Mouse (Mus musculus): ENCODE results near the gene Zc3h8. TPM values are rescaled to one million over a fixed set of nuclear protein-coding genes. Genes with fewer than 3 reads are reported as not detected.

Gene Zc3h8
- polyA plus RNA-seq, 1 experiment: 0.43 TPM

DNA sequence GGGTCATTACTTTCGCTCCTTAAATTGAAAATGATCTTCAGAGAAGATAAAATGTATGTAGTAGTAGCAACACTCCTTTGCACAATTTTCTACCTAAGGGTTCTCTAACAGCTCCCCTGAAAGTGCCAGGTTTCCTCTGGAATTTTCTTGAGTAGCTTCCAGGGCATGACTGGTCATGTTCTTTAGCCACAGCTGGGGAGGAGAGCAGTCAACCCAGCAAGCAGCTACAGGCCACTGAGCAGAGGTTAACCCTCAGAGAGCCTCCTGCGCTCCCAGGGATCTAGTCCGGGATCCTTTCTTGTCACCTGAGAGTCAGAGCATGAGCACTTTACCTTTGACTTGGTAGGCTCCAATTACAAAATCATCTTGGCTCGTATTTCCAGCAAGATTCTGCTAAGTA lies 19.1 kb downstream of the Zc3h8 start:
- TF ChIP-seq GATA1 (IDR thresholded peaks at IDR 0.05; ENCODE audit: low read length): no peak

DNA sequence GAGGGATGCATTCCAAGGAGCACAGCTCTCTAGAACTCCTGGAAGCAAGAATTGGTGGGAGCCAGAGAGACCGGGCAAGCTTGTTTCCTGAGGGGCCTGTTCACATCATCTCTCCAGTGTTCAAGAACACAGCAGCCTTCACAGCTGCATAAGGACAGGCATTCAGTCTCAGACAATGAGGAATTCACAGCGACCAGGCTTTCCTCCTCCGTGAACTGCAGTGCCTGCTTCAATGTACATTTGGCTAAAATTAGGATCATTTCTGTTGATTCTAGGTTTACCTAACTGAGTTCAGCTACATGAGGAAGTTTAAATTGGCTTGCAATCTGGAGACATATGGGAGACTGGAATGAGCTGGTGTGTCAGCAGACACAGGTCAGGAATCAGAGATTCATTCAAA lies 27.3 kb downstream of the Zc3h8 start:
- TF ChIP-seq GATA1 (IDR thresholded peaks at IDR 0.05; ENCODE audit: low read length): no peak

DNA sequence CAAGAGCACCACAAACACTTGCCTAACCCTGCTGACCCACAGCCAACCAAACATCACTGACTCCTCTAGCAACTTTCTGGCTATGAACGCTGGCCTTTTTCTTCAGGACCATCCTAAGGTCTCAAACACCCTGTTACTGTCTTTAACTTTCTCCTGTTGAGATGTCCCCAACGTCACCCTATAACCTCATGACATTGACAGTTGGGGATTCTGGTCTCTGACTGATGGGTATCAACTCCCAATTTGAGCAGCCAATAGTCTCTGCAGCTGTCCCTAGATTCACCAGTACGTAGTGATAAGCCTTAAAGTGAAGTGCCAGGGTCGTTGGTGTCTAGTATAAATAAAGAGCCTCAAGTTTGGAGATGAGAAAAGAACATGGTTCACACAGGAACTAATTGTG lies 28.9 kb downstream of the Zc3h8 start:
- no peak for TF ChIP-seq GATA1 (IDR thresholded peaks at IDR 0.05; ENCODE audit: low read length)

DNA sequence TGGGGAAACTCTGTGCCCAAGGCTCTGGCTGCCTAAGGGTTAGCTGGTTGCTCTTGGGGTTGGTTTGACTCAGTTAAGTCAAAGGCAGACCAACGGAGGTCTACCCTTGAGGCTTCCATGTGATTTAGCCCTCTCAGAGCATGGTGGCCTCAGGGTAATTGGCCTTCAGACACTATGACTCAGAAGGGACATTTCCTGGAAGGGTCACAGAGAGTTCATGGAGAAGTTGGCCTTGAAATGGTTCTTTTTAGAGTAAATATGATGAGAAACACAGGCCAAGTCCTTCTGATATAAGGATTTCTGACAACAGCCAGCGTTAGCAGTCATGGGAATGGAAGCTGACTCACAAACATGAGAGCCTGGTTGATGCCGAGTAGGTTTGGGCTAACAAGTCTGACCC lies 40.2 kb downstream of the Zc3h8 start:
- TF ChIP-seq GATA1 (IDR thresholded peaks at IDR 0.05; ENCODE audit: low read length): no peak

GRCm38 (mm10) chr2:128902843-128903242 lies 41.0 kb downstream of the Zc3h8 start:
- TF ChIP-seq GATA1 (IDR thresholded peaks at IDR 0.05; ENCODE audit: low read length): no peak

DNA sequence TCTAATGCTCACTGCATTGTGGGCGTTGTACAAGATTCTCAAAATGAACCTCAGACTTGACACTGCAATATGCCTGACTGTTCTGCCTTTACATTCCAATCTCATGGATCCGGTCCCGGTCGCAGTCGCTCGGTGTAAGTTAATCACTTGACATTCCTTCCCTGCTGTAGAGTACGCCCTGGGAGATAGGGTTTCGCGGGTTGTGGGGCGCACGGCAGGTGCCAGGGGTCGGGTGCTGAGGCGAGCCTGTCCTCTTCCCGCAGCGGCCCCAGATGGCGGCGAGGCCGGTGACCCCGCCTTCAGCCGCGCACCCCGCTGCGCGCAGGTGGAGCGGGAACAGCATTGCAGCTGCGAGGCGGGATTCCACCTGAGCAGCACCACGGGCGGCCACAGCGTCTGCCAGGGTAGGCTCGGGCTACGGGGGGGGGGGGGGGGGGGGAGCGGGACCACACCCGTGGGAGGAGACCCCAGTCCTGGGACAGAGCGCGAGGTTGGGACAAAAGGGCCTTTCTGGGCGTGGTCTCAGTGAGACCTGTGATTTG lies 51.6 kb downstream of the Zc3h8 start:
- TF ChIP-seq GATA1 (IDR thresholded peaks at IDR 0.05; ENCODE audit: low read length): no peak

DNA sequence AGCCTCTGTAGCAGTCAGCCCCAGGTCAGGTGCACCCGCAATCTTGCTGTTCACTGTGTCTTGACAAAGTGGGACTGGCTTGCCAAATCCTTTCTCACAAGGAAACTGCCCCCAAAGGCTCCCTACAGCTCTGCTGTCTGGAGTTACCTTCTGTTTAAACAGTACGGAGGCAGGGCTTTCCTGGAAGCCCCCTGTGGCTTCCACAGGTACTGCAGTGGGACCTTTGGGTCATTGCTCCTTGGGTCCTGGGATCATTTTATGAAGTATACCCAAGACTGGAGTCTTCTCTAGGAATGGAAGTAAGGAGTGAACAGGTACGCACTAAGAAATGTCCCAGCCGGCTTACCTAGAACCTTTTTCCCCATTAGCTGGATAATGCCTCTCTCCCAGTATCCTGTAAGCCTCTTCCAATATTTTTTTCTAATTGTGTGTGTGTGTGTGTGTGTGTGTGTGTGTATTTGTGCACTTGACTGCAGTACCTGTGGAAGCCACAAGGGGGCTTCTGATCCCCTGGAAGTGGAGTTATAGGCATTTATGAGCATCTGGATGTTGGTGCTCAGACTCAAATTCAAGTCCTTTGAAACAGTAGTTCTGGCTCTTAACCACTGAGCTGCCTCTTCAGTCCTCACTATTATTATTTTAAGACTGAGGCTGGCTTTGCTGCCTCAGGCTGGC lies 53.1 kb downstream of the Zc3h8 start:
- no peak for TF ChIP-seq GATA1 (IDR thresholded peaks at IDR 0.05; ENCODE audit: low read length)

GRCm38 (mm10) chr2:128887866-128888550 lies 55.9 kb downstream of the Zc3h8 start:
- TF ChIP-seq GATA1 (IDR thresholded peaks at IDR 0.05; ENCODE audit: low read length): no peak

DNA sequence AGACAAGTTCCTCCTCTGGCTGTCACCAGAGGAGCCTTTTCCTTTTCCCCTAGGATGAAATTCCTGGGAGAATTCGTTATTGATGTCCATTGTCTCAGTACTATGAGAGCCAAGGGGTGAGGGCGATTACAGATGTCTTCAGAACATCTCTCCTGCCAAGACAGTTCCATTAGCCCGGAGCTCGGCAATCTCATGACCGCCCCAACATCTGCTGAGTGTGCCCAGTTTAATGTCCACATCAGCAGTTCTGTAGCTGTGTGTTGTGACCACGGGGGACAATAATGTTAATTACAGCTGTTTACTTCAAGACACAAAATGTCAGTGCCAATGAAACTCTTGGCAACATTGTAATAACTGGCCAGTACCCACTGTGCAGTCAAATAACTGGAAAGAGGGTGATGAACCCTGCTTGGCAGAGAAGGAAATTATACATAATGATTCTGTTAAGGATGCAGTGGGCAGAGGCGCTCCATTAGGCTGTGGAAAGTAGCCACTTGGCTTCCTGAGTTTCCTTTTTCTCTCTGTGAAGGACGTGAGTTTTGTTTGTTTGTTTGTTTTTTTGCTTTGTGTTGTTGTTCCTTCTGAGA lies 58.6 kb downstream of the Zc3h8 start:
- TF ChIP-seq GATA1 (IDR thresholded peaks at IDR 0.05; ENCODE audit: low read length): no peak

GRCm38 (mm10) chr2:128881236-128881635 lies 62.6 kb downstream of the Zc3h8 start:
- TF ChIP-seq GATA1 (IDR thresholded peaks at IDR 0.05; ENCODE audit: low read length): no peak

Other genes starting within 250 kb of the Zc3h8 start
- not detected in 2 replicates for gene Mertk, start 245.1 kb downstream of the Zc3h8 start, polyA plus RNA-seq (2012)
- gene Tmem87b, start 126.0 kb downstream of the Zc3h8 start, polyA plus RNA-seq (2012): 1.2 and 1.4 TPM in 2 replicates
- not detected in 2 replicates for gene Fbln7, start 81.1 kb downstream of the Zc3h8 start, polyA plus RNA-seq (2012)
- 2.1 and 3.0 TPM in 2 replicates for gene Zc3h6, start 23.3 kb upstream of the Zc3h8 start, polyA plus RNA-seq (2012)
- gene Gm10762, start 23.6 kb upstream of the Zc3h8 start, polyA plus RNA-seq (2012): 12.1 and 12.3 TPM in 2 replicates
- not detected in 2 replicates for gene Vinac1, start 104.1 kb upstream of the Zc3h8 start, polyA plus RNA-seq (2012)
- not detected in 2 replicates for gene Ttl, start 121.9 kb upstream of the Zc3h8 start, polyA plus RNA-seq (2012)
- 25.8 and 27.1 TPM in 2 replicates for gene Polr1b, start 156.9 kb upstream of the Zc3h8 start, polyA plus RNA-seq (2012)
- gene Chchd5, start 185.6 kb upstream of the Zc3h8 start, polyA plus RNA-seq (2012): 2.6 and 44.6 TPM in 2 replicates

Data from G1E-ER4 (cell line).